Mouse (Mus musculus): ENCODE results near the gene Prkce. TPM values are rescaled to one million over a fixed set of nuclear protein-coding genes. Genes with fewer than 3 reads are reported as not detected.
A peak's percentile ranks its signal among the peaks of the same experiment; 100 is the strongest.

The Prkce gene
- total RNA-seq, 2 experiments from 2014 or later: 9.3 to 10.2 TPM

GRCm38 (mm10) chr17:86436583-86437370 is 269.2 kb downstream of the Prkce start:
- no peak for TF ChIP-seq CTCF (IDR thresholded peaks at IDR 0.05)
- intact Hi-C loops (cut with DNase I): no loop called here
- H3K4me3 ChIP-seq: peak overlapping the region; percentile 71
- DNase-seq: peak; percentile 28
- H3K27ac ChIP-seq: peak overlapping the region; percentile 87

GRCm38 (mm10) chr17:86437516-86438277 is 270.1 kb downstream of the Prkce start:
- intact Hi-C loops (cut with DNase I): no loop called here
- peak overlapping the region; percentile 87 for H3K27ac ChIP-seq
- no peak for TF ChIP-seq CTCF (IDR thresholded peaks at IDR 0.05)
- peak; percentile 73 for DNase-seq
- peak overlapping the region; percentile 71 for H3K4me3 ChIP-seq

GRCm38 (mm10) chr17:86438278-86438661 is 270.7 kb downstream of the Prkce start:
- H3K27ac ChIP-seq: peak overlapping the region; percentile 87

DNA sequence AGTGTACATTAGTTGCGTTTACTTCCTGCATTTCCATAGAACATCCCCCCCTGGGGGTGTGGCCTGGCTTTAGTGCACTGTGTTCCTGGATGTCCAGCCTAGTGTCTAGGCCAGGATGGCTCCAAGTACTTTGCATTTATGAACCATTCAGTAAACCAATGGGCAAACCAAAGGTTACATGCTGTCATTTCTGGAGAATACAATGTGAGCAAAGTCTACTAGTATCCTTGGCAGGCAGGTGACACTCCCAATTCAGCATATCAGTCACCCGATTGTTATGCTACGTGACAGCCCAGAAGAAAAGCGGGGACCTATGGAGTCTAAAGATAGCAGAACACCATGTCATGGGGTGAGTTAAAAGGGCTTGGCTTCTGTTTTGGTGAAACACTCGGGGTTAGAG is 271.2 kb downstream of the Prkce start:
- intact Hi-C loops (cut with DNase I): no loop called here
- H3K27ac ChIP-seq: peak overlapping the region; percentile 87
- no peak for DNase-seq
- no peak overlapping the region for H3K4me3 ChIP-seq
- no peak for TF ChIP-seq CTCF (IDR thresholded peaks at IDR 0.05)

More at GRCm38 (mm10) chr17:86438278-86438661, 270.7 kb downstream of the Prkce start:
- intact Hi-C loops (cut with DNase I): no loop called here
- no peak for TF ChIP-seq CTCF (IDR thresholded peaks at IDR 0.05)
- DNase-seq: no peak
- H3K4me3 ChIP-seq: peak overlapping the region; percentile 71

DNA sequence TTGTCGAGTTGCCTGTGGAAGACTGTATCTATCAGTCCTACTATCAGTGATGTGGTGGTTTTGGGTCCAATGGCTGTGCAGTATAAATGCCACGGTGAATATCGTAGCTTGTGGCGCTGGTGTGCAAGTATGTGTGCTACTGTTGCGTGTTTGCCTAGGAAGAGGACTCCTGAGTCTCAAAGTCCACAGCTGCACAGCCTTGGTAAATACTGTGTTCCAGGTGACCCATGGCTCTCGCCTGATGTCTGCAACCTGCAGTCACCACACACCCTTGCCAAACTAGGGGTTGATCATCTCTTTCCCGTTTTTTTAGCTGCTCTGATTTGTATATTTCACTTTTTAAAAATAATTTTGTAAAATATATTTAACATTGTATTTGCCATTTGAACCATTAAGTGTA is 273.5 kb downstream of the Prkce start:
- TF ChIP-seq CTCF (IDR thresholded peaks at IDR 0.05): no peak
- intact Hi-C loops (cut with DNase I): loop anchor here (5.0 kb wide), 1 partner anchor 149 kb away; no protein-coding TSS in a partner anchor
- no peak for DNase-seq
- no peak overlapping the region for H3K27ac ChIP-seq
- no peak overlapping the region for H3K4me3 ChIP-seq

DNA sequence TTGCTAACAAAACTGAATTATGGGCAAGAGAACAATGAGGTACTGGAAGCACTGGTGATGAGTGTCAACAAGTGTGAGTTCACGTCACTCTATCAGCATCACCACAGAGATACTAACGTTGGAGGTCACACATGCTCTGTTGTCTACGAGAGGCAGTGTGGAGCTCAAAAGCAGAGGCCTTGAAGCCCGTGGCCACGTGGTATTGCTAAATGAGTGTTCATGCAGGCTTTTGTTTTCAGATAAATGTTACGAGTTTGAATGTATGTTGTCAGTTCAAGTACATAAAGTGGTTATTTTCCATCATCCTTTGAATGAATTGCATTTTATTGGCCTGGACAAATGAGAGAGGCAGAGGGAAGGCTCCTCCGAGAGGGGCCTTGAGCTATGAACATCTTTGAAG is 276.3 kb downstream of the Prkce start:
- intact Hi-C loops (cut with DNase I): loop anchor here (5.0 kb wide), 1 partner anchor 152 kb away; no protein-coding TSS in a partner anchor
- TF ChIP-seq CTCF (IDR thresholded peaks at IDR 0.05): no peak
- H3K27ac ChIP-seq: no peak overlapping the region
- DNase-seq: no peak
- H3K4me3 ChIP-seq: no peak overlapping the region

GRCm38 (mm10) chr17:86444578-86445419 is 277.2 kb downstream of the Prkce start:
- Histone ChIP-seq H3K27ac (peak overlapping the region; percentile 76), H3K4me3 (peak overlapping the region; percentile 58)
- peak; percentile 90 for TF ChIP-seq CTCF (IDR thresholded peaks at IDR 0.05)
- DNase-seq: peak; percentile 93
- intact Hi-C loops (cut with DNase I): loop anchor here (1.0 to 5.0 kb wide), 2 partner anchors 152 to 282 kb away; no protein-coding TSS in a partner anchor

- no peak for TF ChIP-seq CTCF (IDR thresholded peaks at IDR 0.05)
- DNase-seq: no peak
- H3K27ac ChIP-seq: peak overlapping the region; percentile 76
- intact Hi-C loops (cut with DNase I): loop anchor here (1.0 kb wide), 1 partner anchor 283 kb away; no protein-coding TSS in a partner anchor
- no peak overlapping the region for H3K4me3 ChIP-seq
Observed at GRCm38 (mm10) chr17:86445420-86445720, 277.8 kb downstream of the Prkce start.

GRCm38 (mm10) chr17:86445900-86446299 is 278.3 kb downstream of the Prkce start:
- Histone ChIP-seq H3K4me3 (no peak overlapping the region), H3K27ac (no peak overlapping the region)
- intact Hi-C loops (cut with DNase I): loop anchor here (1.0 kb wide), 1 partner anchor 284 kb away; no protein-coding TSS in a partner anchor
- TF ChIP-seq CTCF (IDR thresholded peaks at IDR 0.05): no peak
- DNase-seq: no peak

DNA sequence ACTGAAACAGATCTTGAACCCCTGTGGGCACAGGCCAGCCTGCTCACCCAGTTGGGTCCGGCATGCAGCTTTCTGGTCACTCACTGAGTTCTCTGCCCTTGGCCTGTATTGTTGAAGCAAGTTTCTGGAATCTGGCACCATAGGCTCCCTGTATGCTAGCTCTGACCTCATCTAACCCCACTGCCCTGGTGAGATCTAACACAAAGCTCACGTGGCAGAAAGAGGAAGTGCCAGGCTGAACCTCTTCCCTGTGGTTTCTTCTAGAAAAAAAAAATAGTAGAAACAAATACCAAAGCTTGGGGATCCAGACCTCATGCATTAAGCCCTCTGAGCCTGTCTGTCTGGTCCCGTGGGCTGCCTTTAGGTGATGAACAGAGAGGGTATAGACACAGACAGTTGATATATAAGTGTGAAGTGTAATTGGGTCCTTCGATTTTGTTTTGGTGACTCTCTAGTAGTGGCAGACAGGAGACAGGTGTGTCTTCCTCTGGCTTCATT is 279.6 kb downstream of the Prkce start:
- TF ChIP-seq CTCF (IDR thresholded peaks at IDR 0.05): no peak
- Histone ChIP-seq H3K4me3 (no peak overlapping the region), H3K27ac (0 out of 2 replicates have a peak overlapping the region, but pooled peaks have one; percentile 2)
- no peak for DNase-seq
- intact Hi-C loops (cut with DNase I): no loop called here

GRCm38 (mm10) chr17:86452934-86453333 is 285.3 kb downstream of the Prkce start:
- intact Hi-C loops (cut with DNase I): no loop called here
- H3K4me3 ChIP-seq: no peak overlapping the region
- DNase-seq: no peak
- TF ChIP-seq CTCF (IDR thresholded peaks at IDR 0.05): no peak
- no peak overlapping the region for H3K27ac ChIP-seq

Data from gastrocnemius, adult 2 months (tissue).